Mouse (Mus musculus): ENCODE measurements around the gene Zfhx3. TPM values are rescaled to one million over a fixed set of nuclear protein-coding genes. Genes with fewer than 3 reads are reported as not detected.
A peak's percentile ranks its signal among the peaks of the same experiment; 100 is the strongest.

Gene Zfhx3
- total and polyA plus RNA-seq, 2 experiments, result 1.3 to 1.5 TPM

DNA sequence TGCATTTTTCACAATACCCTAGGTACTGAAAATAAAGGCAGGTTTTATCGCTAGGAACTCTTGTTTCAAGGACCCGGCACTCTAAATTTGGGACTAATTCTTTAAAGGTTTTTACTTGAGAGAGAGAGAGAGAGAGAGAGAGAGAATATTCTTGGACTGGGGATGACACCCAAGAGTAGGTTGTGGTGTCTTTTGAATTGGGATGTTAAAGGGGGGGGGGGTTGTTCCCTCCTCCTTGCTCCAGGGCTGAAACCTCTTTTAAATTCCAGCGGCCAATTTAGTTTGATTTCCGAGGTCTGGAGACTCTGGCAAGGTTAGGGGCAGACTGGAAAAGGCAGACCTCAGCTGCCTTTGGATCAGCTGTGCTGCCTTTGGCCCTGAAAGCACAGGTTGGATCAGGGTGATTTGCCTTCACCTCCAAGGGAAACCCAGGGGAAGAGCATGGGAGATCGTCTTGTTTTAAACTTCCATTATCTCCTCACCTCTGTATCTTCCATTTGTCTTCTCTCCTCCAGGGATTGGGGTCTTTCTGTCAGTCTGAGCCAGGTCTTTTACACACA, 755.7 kb downstream of the Zfhx3 start:
- Histone ChIP-seq H3K79me2 (ENCODE audit: control insufficient read depth, insufficient read depth, low read length) (no peaks in the 10 kb centered on the region), H3K4me3 (ENCODE audit: insufficient read depth, low read depth, low read length) (no peak overlapping the region), H3K27ac (replicated peaks; ENCODE audit: insufficient read depth, low read depth, low read length) (no peak overlapping the region), H3K9ac (ENCODE audit: low read depth, low read length) (no peak overlapping the region), H3K36me3 (ENCODE audit: control insufficient read depth, insufficient read depth, low read length) (no peaks in the 10 kb centered on the region), H3K4me1 (ENCODE audit: control insufficient read depth, insufficient read depth, low read length) (no peaks in the 10 kb centered on the region), H3K27me3 (ENCODE audit: control insufficient read depth, insufficient read depth, low read length) (peaks cover 8% of the 10 kb centered on the region; the same call in 1 of the 2 replicates)
- TF ChIP-seq POLR2A (IDR thresholded peaks at IDR 0.05; ENCODE audit: extremely low read depth, insufficient read depth, low read length), result no peak
- no peak for TF ChIP-seq CTCF (IDR thresholded peaks at IDR 0.05; ENCODE audit: low read depth, low read length)
- 32% methylated on average over 5 of the region's 5 CpGs for WGBS
- no peak for DNase-seq (ENCODE audit: extremely low read depth, low read depth, low spot score)

DNA sequence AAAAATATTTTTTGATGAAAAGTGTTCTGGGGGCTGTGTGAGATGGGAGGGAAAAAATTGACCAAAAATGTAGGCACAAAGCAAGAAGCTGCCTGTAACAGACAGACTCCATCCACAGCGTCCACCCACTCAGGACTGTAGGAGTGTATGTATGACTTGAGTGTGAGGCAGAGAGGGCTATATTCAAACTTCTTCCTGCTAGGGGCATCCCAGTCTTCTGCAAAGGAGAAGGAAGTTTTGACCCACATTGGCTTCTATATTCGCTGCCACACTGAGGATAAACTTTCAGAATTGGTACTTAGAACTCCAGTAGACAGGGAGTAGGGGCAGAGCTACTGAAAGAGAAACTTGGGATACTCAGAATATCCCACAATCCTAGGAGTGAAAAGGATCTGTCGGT, 756.6 kb downstream of the Zfhx3 start:
- 45% methylated on average over 3 of the region's 3 CpGs for WGBS
- Histone ChIP-seq H3K27ac (replicated peaks; ENCODE audit: insufficient read depth, low read depth, low read length) (no peak overlapping the region), H3K79me2 (ENCODE audit: control insufficient read depth, insufficient read depth, low read length) (peaks cover 6% of the 10 kb centered on the region), H3K27me3 (ENCODE audit: control insufficient read depth, insufficient read depth, low read length) (peaks cover 8% of the 10 kb centered on the region; the same call in 1 of the 2 replicates), H3K4me1 (ENCODE audit: control insufficient read depth, insufficient read depth, low read length) (no peaks in the 10 kb centered on the region), H3K36me3 (ENCODE audit: control insufficient read depth, insufficient read depth, low read length) (no peaks in the 10 kb centered on the region), H3K4me3 (ENCODE audit: insufficient read depth, low read depth, low read length) (no peak overlapping the region), H3K9ac (ENCODE audit: low read depth, low read length) (no peak overlapping the region)
- no peak for TF ChIP-seq POLR2A (IDR thresholded peaks at IDR 0.05; ENCODE audit: extremely low read depth, insufficient read depth, low read length)
- TF ChIP-seq CTCF (IDR thresholded peaks at IDR 0.05; ENCODE audit: low read depth, low read length), result no peak
- DNase-seq (ENCODE audit: extremely low read depth, low read depth, low spot score), result no peak

DNA sequence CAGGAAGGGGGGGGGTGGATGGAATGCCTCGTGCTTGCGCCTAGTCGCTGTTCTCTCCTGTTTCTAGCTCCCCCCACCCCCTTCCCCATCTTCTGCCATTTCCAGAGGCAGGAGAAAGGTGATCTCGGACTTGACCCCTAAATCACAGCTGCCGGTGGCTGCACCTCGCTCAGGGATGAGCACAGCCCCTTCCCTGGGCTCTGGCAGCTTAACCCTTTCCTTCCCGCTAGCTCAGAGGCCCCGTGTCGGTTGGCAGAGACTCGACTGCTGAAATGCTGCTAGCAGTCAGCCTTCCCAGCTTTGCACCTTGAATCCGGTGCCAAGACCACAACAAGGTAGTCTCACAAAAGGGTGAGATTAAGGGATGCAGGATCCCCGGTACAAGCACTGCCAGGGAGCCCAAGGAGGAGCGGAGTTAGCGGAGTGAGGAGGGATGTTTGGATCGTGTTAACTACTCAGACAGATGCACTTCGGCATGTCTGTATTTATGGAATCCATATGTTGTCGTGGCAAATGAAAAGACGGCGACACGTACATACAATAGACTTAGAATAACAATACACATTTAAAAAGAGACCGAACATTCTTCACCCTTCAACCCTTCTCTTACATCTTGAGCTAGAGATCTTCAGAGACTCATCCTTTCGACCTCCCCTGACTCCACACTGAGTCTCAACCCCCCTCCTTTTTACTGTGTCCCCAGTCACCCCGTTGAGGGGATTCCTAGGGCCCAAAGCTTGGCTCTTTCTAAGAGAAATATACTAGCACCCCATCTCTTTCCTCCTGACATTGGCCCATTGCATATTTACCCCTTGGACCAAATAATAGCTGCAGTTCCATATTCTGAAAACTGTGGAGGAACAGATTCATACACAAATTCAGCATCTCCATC, 757.3 kb downstream of the Zfhx3 start:
- Histone ChIP-seq H3K9ac (ENCODE audit: low read depth, low read length) (no peak overlapping the region), H3K27ac (replicated peaks; ENCODE audit: insufficient read depth, low read depth, low read length) (no peak overlapping the region), H3K4me1 (ENCODE audit: control insufficient read depth, insufficient read depth, low read length) (no peaks in the 10 kb centered on the region), H3K36me3 (ENCODE audit: control insufficient read depth, insufficient read depth, low read length) (no peaks in the 10 kb centered on the region), H3K4me3 (ENCODE audit: insufficient read depth, low read depth, low read length) (no peak overlapping the region), H3K79me2 (ENCODE audit: control insufficient read depth, insufficient read depth, low read length) (peaks cover 13% of the 10 kb centered on the region), H3K27me3 (ENCODE audit: control insufficient read depth, insufficient read depth, low read length) (peaks cover 8% of the 10 kb centered on the region; the same call in 1 of the 2 replicates)
- 52% methylated on average over 23 of the region's 23 CpGs for WGBS
- TF ChIP-seq POLR2A (IDR thresholded peaks at IDR 0.05; ENCODE audit: extremely low read depth, insufficient read depth, low read length), result no peak
- no peak for TF ChIP-seq CTCF (IDR thresholded peaks at IDR 0.05; ENCODE audit: low read depth, low read length)
- no peak for DNase-seq (ENCODE audit: extremely low read depth, low read depth, low spot score)

DNA sequence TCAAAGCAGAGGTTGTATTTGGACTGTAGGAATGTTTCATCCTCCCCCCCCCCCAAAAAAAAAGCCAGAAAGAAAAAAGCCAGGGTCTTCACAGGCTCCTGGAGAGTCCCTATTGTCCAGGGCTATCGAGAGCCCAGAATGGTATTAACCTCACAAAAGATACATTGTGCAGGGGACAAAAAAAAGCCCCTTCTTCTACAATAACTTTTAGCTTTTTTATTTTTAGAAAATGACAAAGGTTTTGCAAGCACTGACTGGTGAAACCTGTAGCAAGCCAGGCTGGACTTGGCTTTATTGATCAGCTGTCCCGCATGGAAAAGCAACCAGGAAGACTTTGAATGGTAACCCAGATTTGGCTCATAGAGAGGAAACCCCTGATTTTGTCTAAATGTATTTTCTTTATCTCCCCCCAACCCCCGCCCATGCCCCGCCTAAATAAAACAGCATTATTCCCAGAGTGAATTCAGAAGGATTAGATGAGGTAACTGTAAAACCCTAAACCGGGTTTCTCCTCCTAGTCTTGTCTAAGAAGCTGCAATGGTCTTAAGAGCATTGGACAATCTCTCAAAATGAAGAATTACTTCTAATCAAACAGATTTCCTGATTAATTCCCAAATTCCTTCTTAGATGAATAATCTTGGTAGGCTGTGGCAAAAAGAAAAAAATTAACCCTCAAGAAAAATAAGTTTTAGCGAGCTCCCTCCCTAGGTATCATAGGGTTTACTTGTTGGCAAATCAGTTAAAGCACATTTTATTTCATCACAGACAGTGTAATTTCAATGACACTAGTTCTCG, 759.1 kb downstream of the Zfhx3 start:
- TF ChIP-seq POLR2A (IDR thresholded peaks at IDR 0.05; ENCODE audit: extremely low read depth, insufficient read depth, low read length) (no peak), CTCF (IDR thresholded peaks at IDR 0.05; ENCODE audit: low read depth, low read length) (no peak)

DNA sequence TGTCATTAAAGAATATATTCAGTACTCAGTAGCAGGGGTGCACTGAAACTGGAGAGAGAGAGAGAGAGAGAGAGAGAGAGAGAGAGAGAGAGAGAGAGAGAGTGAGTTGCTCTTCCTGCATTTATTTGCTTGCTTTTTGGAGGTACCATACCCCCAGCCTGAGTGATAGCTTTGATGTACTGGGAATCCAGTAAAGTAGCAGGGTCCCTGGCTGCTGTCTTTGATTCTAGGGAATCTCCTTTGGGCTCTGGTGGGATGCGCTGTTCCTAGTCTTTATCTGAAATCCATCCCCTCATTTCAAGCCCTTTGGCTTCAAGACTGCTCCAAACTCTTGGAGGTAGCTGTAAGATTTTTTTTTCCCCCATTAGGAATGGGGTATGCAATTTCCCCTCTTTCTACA, 759.8 kb downstream of the Zfhx3 start:
- no peaks in the 10 kb centered on the region for H3K36me3 ChIP-seq (ENCODE audit: control insufficient read depth, insufficient read depth, low read length)
- DNase-seq (ENCODE audit: extremely low read depth, low read depth, low spot score), result no peak
- 97% methylated on average over 1 of the region's 1 CpGs for WGBS
- H3K4me1 ChIP-seq (ENCODE audit: control insufficient read depth, insufficient read depth, low read length), result peaks cover 6% of the 10 kb centered on the region
- no peak for TF ChIP-seq POLR2A (IDR thresholded peaks at IDR 0.05; ENCODE audit: extremely low read depth, insufficient read depth, low read length)
- TF ChIP-seq CTCF (IDR thresholded peaks at IDR 0.05; ENCODE audit: low read depth, low read length), result no peak
- no peak overlapping the region for H3K4me3 ChIP-seq (ENCODE audit: insufficient read depth, low read depth, low read length)
- H3K79me2 ChIP-seq (ENCODE audit: control insufficient read depth, insufficient read depth, low read length), result peaks cover 16% of the 10 kb centered on the region
- H3K9ac ChIP-seq (ENCODE audit: low read depth, low read length), result no peak overlapping the region
- H3K27me3 ChIP-seq (ENCODE audit: control insufficient read depth, insufficient read depth, low read length), result peaks cover 8% of the 10 kb centered on the region; the same call in 1 of the 2 replicates
- no peak overlapping the region for H3K27ac ChIP-seq (replicated peaks; ENCODE audit: insufficient read depth, low read depth, low read length)

More for the DNA sequence above, 759.1 kb downstream of the Zfhx3 start:
- 63% methylated on average over 7 of the region's 7 CpGs for WGBS
- Histone ChIP-seq H3K4me1 (ENCODE audit: control insufficient read depth, insufficient read depth, low read length) (peaks cover 1% of the 10 kb centered on the region; the same call in 1 of the 2 replicates), H3K36me3 (ENCODE audit: control insufficient read depth, insufficient read depth, low read length) (no peaks in the 10 kb centered on the region), H3K27me3 (ENCODE audit: control insufficient read depth, insufficient read depth, low read length) (peaks cover 8% of the 10 kb centered on the region; the same call in 1 of the 2 replicates), H3K9ac (ENCODE audit: low read depth, low read length) (no peak overlapping the region), H3K27ac (replicated peaks; ENCODE audit: insufficient read depth, low read depth, low read length) (no peak overlapping the region), H3K79me2 (ENCODE audit: control insufficient read depth, insufficient read depth, low read length) (peaks cover 16% of the 10 kb centered on the region), H3K4me3 (ENCODE audit: insufficient read depth, low read depth, low read length) (no peak overlapping the region)
- DNase-seq (ENCODE audit: extremely low read depth, low read depth, low spot score), result peak; percentile 50
